Mouse (Mus musculus) gastrocnemius, adult 8-10 months (tissue): ENCODE measurements around the gene Trpc4. TPM values are rescaled to one million over a fixed set of nuclear protein-coding genes. Genes with fewer than 3 reads are reported as not detected.

Experiments used
- DNase-seq, 2 experiments: peaks; one replicate each; pipeline ENCODE4 v3.0.0; 2022; ENCODE audit warnings: low spot score in 2 of 2
- total RNA-seq, 4 experiments: library from RNA; stranded (reverse); gene quantifications; 2 replicates each; pipeline ENCODE4 v1.2.4; 2022

The Trpc4 gene
- total RNA-seq, 4 experiments from 2014 or later, result 0.10 to 0.18 (median 0.16) TPM; not detected in 1

- DNase-seq, result no peak
These were observed 111.1 kb downstream of the Trpc4 start for GRCm38 (mm10) chr3:54266943-54267342.

GRCm38 (mm10) chr3:54269180-54269579, 113.3 kb downstream of the Trpc4 start:
- DNase-seq, result no peak

- DNase-seq, result no peak
These were observed 118.8 kb downstream of the Trpc4 start for GRCm38 (mm10) chr3:54274651-54275050.

- no peak for DNase-seq
These were observed 133.9 kb downstream of the Trpc4 start for GRCm38 (mm10) chr3:54289731-54290130.

GRCm38 (mm10) chr3:54310604-54311003, 154.8 kb downstream of the Trpc4 start:
- no peak for DNase-seq

- DNase-seq, result no peak
These were observed 158.2 kb downstream of the Trpc4 start for GRCm38 (mm10) chr3:54314055-54314454.

GRCm38 (mm10) chr3:54352891-54353652, 197.2 kb downstream of the Trpc4 start:
- DNase-seq, result peak; percentile 15 to 24

- no peak for DNase-seq
These were observed 201.7 kb downstream of the Trpc4 start for GRCm38 (mm10) chr3:54357561-54357960.

- peak; percentile 8 to 24 for DNase-seq
These were observed 202.8 kb downstream of the Trpc4 start for GRCm38 (mm10) chr3:54358463-54359189.

GRCm38 (mm10) chr3:54360897-54361296, 205.1 kb downstream of the Trpc4 start, which contains the start of gene Postn:
Postn (plus strand) TSS chr3:54361109.
- DNase-seq, result peak in 1 of 2 experiments; percentile 4

GRCm38 (mm10) chr3:54361656-54362055, 205.8 kb downstream of the Trpc4 start:
- DNase-seq, result no peak

Other genes starting within 250 kb of the Trpc4 start
- 1 to 10 TPM; 1.3 to 3.8 (median 2.6) TPM for gene Postn, start 205.1 kb downstream of the Trpc4 start, total RNA-seq